Mouse (Mus musculus) brain, adult 2 months (tissue): ENCODE results near the gene 1700020L24Rik.
A peak's percentile ranks its signal among the peaks of the same experiment; 100 is the strongest.

Source experiments
- DNase-seq: peaks from one replicate; pipeline ENCODE4 v3.0.0; 2011; ENCODE audit warnings: low read depth, low spot score

The 1700020L24Rik gene

DNA sequence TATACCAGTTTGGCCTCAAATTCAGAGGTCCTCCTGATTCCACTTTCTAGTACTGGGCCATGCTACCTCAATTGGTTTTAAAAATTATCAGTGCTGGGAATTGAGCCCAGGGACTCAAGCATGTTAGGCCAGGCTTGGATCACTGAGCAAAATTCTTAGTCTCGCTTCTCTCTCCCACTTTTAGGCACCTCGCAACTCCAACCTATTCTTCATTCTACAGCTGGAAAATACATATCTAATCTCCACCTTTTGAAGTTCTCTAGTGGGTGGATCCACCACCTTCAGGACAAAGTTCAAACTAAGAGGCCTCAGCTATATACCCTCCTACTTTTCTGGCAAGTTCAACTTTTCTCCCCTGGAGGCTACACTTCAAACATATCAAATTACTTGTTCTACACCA is 34.3 kb downstream of the 1700020L24Rik start:
- no peak for DNase-seq

DNA sequence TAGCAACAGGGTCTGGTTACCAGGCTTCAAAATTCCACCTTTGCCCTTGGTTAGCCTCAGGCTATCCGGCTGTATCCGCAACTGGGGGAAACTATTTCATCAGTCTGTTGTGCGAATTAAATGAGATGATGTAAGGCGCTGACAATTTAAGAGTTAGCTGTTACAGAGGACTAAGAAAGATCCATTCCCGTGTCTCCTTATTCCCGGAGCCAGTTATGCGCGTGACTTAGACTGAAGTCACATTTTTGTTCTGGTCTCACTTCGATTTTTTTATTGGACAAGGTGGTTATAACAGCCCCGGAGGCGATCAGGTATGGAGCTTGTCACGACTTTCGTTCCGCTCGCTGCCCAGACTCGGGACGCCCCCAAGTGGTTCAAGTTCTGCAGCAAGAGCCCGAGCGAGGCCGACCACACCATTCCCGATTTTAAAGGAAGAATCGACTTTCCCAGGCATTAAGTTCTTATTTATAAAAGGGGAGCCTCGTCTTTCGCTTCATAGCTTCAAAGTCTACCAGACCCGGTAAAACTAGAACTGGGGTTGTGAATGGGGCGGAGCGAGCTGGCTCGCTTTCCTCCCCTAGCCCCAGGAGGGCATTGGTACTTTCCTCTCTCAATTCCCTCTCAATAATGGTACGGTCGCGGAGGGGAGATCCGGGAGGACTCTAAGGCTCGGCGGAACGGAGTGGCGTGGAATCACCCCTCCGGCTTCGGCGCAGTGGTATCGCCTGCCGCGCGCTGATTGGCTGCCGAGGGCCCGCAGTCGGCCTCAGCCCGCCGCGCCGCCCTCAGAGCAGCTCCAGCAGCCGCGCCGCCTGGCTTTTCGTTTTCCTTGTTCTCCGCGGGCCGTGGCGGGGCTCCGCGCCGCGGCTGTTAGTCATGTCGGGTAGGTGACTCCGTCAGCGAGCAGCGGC is 35.1 kb downstream of the 1700020L24Rik start, which contains the start of gene Taf15:
TSS of gene Taf15 (plus strand) at position 763 of the 911 bp plus-strand sequence.
- DNase-seq, result peak; percentile 100

DNA sequence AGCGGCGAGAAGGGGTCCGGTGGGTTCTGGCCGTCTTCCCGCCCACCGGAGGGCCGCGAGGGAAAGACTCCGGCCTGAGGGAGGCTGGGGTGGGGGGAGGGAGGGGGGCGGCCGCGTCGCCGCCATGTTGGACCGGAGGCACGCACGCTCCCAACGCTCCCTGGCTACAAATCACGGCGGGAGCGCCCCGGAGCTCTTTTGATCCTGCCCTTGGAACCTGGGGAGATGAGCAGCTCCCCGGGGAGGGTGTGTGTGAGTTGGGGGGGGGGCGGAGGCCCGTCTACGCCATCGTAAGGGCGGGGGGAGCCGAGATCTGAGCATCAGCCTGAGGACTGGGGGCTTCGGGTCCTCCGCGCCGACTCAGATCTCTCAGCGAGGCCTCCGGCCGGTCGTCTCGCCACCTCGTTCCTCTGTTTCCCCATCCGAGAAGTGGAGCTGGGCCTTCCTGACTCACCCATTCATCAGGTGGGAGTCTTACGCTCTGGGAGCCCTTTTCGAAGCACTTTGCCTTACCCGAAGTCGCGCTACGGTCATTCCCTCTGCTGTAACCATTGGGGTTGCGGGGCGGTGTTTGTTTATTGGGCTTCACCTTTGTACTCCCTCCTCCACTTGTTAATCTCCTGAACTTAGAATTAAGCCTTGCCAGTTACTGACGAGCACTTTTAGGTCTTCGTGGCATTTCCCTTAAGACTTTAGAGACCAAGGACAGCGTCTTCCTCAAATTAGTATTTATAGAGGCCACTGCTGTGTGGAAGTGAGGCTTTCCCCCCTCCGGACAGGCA is 35.9 kb downstream of the 1700020L24Rik start:
- peak; percentile 26 for DNase-seq
